Mouse (Mus musculus) megakaryocyte, embryonic 14.5 days (primary cell): Measurements from ENCODE around the gene Mup10. TPM values are rescaled to one million over a fixed set of nuclear protein-coding genes. Genes with fewer than 3 reads are reported as not detected.
"Not testable (repeated sequence)": the region's sequence is repeated elsewhere in the genome, so short reads cannot be mapped to it uniquely, and the experiment has no call there.

Experiments used
- H3K27me3 ChIP-seq: replicated peaks from 2 replicates; pipeline ENCODE3; 2012; ENCODE audit warnings: inconsistent platforms
- H3K36me3 ChIP-seq: replicated peaks from 2 replicates; pipeline ENCODE3; 2012; ENCODE audit warnings: low read length, inconsistent platforms, mixed read lengths
- H3K4me1 ChIP-seq: 2 replicates; pipeline ENCODE4 v1.6.1; 2012; ENCODE audit warnings: inconsistent platforms
- H3K4me3 ChIP-seq: replicated peaks from 2 replicates; pipeline ENCODE3; 2012; ENCODE audit warnings: moderate library complexity, mild to moderate bottlenecking, inconsistent platforms
- H3K9me3 ChIP-seq: 2 replicates; pipeline ENCODE4 v1.6.1; 2012; ENCODE audit warnings: inconsistent platforms
- polyA plus RNA-seq: library from polyadenylated mRNA; stranded (reverse); fragments of >175 nt; gene quantifications from 2 replicates; pipeline ENCODE4 v1.2.3, GENCODE M21; 2012; ENCODE audit warnings: low replicate concordance; ENCODE audit not compliant: insufficient read depth

Mup10 gene
- polyA plus RNA-seq: not detected in 2 replicates

- not testable (repeated sequence) for H3K4me3 ChIP-seq, H3K4me1 ChIP-seq, H3K9me3 ChIP-seq, H3K27me3 ChIP-seq, H3K36me3 ChIP-seq
Measured at GRCm38 (mm10) chr4:60582099-60582498, at the start of gene Mup10. Mup10 (minus strand) TSS chr4:60582199.

Other genes starting within 250 kb of the Mup10 start
- not detected in 2 replicates for gene Mup9, start 160.2 kb downstream of the Mup10 start, polyA plus RNA-seq
- not detected in 2 replicates for gene Mup1, start 80.2 kb downstream of the Mup10 start, polyA plus RNA-seq
- gene Mup11, start 80.2 kb upstream of the Mup10 start, polyA plus RNA-seq: not detected in 2 replicates
- gene Mup12, start 159.1 kb upstream of the Mup10 start, polyA plus RNA-seq: not detected in 2 replicates
- not detected in 2 replicates for gene Mup22, start 239.3 kb upstream of the Mup10 start, polyA plus RNA-seq